Mouse (Mus musculus) G1E (cell line): ENCODE data around the gene Cars2. TPM values are rescaled to one million over a fixed set of nuclear protein-coding genes. Genes with fewer than 3 reads are reported as not detected.

Experiments
- ATAC-seq: 2 replicates; pipeline ENCODE4 v1.8.0; 2016; ENCODE audit warnings: mild to moderate bottlenecking; ENCODE audit not compliant: insufficient number of reproducible peaks, poor library complexity, low FRiP score, severe bottlenecking; ENCODE audit errors: extremely low read depth
- DNase-seq: peaks from one replicate; pipeline ENCODE4 v3.0.0; 2012; ENCODE audit warnings: low spot score
- H3K27me3 ChIP-seq: 2 replicates; pipeline ENCODE4 v1.6.1; 2012; ENCODE audit warnings: mild to moderate bottlenecking, low read length, inconsistent platforms; ENCODE audit not compliant: insufficient read depth
- H3K36me3 ChIP-seq: replicated peaks from 2 replicates; pipeline ENCODE3; 2012; ENCODE audit warnings: mild to moderate bottlenecking, inconsistent platforms
- H3K4me1 ChIP-seq: 2 replicates; pipeline ENCODE4 v1.6.1; 2012; ENCODE audit warnings: low read depth, low read length, inconsistent platforms, mixed read lengths; ENCODE audit not compliant: insufficient read depth
- H3K4me3 ChIP-seq: 2 replicates; pipeline ENCODE4 v1.5.1; 2012; ENCODE audit warnings: low read depth, mild to moderate bottlenecking, inconsistent platforms, low read length, moderate library complexity, mixed read lengths
- H3K9me3 ChIP-seq: replicated peaks from 2 replicates; pipeline ENCODE4 v1.6.1; 2012; ENCODE audit warnings: inconsistent platforms
- CTCF ChIP-seq: IDR thresholded peaks from 2 replicates; pipeline ENCODE4 v1.5.1; 2012; ENCODE audit warnings: low read depth, low read length, inconsistent platforms, mixed read lengths
- GATA1 ChIP-seq: IDR thresholded peaks from 2 replicates; pipeline ENCODE4 v1.6.1; 2012; ENCODE audit warnings: borderline replicate concordance, low read length, inconsistent platforms, mixed read lengths
- GATA2 ChIP-seq: IDR thresholded peaks from 2 replicates; pipeline ENCODE4 v1.6.1; 2012; ENCODE audit warnings: low read depth, low read length, inconsistent platforms, borderline replicate concordance
- POLR2AphosphoS5 ChIP-seq: IDR thresholded peaks from 2 replicates; pipeline ENCODE4 v1.6.1; 2012; ENCODE audit warnings: low read depth, low read length, inconsistent platforms; ENCODE audit not compliant: insufficient replicate concordance
- TAL1 ChIP-seq: conservative IDR thresholded peaks from 2 replicates; pipeline ENCODE4 v1.6.1; 2012; ENCODE audit warnings: low read depth, low read length, inconsistent platforms, mixed read lengths
- polyA plus RNA-seq: library from polyadenylated mRNA; stranded (reverse); fragments of >175 nt; gene quantifications from 2 replicates; pipeline ENCODE4 v1.2.3, GENCODE M21; 2012
- total RNA-seq, 2 experiments: library from RNA; stranded (forward) in 1 of 2; stranded (reverse) in 1 of 2; fragments of 200-1000 nt in 1 of 2; fragments of >200 nt in 1 of 2; fragmentation: Nextera tagmentation in 1 of 2; gene quantifications; 2 replicates each; pipeline ENCODE4 v1.2.3; 2014 to 2017

Cars2 gene
- total and polyA plus RNA-seq, 3 experiments, result 25.7 to 47.4 (median 34.7) TPM

DNA sequence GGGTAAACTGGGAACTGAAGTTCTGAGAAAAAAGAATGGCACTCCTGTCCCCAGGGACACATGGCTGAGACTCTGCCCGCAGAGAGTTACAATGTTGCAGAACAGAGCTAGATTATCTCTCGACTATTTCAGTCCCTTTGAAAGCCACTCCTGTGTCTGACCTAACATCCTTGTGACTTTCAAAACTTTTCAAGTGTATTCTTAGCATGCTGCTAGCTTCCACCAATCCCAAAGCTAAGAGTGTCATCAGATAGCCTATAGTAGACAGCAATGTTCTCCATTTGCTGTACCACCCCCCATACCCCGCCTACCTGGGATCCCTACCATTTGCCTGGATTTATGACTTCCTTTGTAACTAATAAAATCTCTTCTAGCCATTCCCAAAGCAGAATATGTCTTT is 68.0 kb downstream of the Cars2 start:
- Histone ChIP-seq H3K27me3 (peaks cover 33% of the 10 kb centered on the region), H3K4me3 (no peak overlapping the region), H3K9me3 (no peaks in the 10 kb centered on the region), H3K36me3 (no peaks in the 10 kb centered on the region), H3K4me1 (0 out of 2 replicates have a peak, but pooled peaks cover 4% of the 10 kb centered on the region)
- DNase-seq (no peak), ATAC-seq (no peak)
- TF ChIP-seq POLR2AphosphoS5, result no peak
- TF ChIP-seq TAL1, result no peak
- no peak for TF ChIP-seq GATA1
- TF ChIP-seq GATA2, result no peak
- TF ChIP-seq CTCF, result no peak

- Histone ChIP-seq H3K4me1 (0 out of 2 replicates have a peak, but pooled peaks cover under 1% of the 10 kb centered on the region), H3K27me3 (peaks cover 33% of the 10 kb centered on the region), H3K36me3 (no peaks in the 10 kb centered on the region), H3K4me3 (no peak overlapping the region), H3K9me3 (no peaks in the 10 kb centered on the region)
- no peak for ATAC-seq
- no peak for DNase-seq
- TF ChIP-seq TAL1, result no peak
- no peak for TF ChIP-seq POLR2AphosphoS5
- TF ChIP-seq GATA1, result no peak
- no peak for TF ChIP-seq GATA2
- TF ChIP-seq CTCF, result no peak
Measured at GRCm38 (mm10) chr8:11481876-11482275, 68.7 kb downstream of the Cars2 start.

DNA sequence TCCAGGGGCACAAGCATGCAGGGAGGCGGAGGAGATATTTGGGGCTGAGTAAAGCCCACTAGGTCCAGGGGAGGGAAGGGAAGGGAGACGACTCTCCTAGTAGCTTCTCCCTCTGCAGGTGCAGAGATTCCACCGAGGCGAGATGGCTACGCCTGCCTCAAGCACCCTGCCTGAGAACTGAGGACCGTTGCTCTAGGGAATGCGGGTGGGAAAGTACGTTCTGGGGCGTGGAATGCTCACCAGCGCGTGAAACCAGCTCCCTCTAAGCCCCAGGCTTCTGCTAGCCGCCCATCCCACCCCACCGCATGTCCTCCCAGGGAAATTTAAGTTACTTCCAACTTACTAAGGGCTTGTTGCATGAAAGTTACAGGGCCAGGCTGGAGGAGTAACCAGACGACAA is 71.0 kb downstream of the Cars2 start:
- Histone ChIP-seq H3K9me3 (no peaks in the 10 kb centered on the region), H3K36me3 (no peaks in the 10 kb centered on the region), H3K4me3 (no peak overlapping the region), H3K4me1 (no peaks in the 10 kb centered on the region), H3K27me3 (peaks cover 50% of the 10 kb centered on the region)
- TF ChIP-seq POLR2AphosphoS5, result no peak
- TF ChIP-seq CTCF, result no peak
- no peak for TF ChIP-seq TAL1
- TF ChIP-seq GATA2, result no peak
- TF ChIP-seq GATA1, result no peak
- DNase-seq (no peak), ATAC-seq (no peak)

DNA sequence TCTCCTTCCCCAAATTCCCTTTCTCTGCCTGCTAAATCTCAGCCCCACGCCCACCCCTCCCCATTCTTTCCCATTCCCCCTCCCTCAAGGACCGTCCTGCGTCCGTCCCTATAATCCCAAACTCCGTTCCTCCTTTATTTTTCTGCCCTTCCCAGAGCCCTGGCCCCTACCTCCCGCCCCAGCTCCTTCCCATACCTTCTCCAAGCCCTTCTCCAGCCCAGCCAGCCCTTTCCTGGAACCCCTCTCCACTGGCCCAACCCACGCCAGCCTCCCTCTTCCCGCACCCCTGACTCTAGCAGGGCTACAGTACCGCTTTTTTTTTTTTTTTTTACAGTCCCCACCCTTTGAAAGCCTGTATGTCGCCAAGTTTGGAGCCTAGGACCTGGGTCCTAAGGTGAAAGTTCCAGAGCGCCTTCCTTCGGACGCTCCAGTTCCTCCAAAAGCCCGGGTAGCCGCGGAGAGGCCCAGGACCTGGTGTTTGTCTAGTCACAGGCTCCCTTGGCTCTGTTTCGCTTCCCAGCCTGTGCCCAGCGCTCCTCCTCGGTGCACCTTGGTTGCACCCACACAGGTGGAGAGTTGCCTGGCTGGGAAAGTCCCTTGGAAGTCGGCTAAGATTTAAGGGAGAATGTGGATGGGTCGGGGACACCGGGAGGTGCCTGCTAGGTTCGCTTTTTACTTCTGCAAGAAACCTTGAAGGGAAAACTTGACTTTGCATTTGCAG is 71.6 kb downstream of the Cars2 start:
- no peak for ATAC-seq

DNA sequence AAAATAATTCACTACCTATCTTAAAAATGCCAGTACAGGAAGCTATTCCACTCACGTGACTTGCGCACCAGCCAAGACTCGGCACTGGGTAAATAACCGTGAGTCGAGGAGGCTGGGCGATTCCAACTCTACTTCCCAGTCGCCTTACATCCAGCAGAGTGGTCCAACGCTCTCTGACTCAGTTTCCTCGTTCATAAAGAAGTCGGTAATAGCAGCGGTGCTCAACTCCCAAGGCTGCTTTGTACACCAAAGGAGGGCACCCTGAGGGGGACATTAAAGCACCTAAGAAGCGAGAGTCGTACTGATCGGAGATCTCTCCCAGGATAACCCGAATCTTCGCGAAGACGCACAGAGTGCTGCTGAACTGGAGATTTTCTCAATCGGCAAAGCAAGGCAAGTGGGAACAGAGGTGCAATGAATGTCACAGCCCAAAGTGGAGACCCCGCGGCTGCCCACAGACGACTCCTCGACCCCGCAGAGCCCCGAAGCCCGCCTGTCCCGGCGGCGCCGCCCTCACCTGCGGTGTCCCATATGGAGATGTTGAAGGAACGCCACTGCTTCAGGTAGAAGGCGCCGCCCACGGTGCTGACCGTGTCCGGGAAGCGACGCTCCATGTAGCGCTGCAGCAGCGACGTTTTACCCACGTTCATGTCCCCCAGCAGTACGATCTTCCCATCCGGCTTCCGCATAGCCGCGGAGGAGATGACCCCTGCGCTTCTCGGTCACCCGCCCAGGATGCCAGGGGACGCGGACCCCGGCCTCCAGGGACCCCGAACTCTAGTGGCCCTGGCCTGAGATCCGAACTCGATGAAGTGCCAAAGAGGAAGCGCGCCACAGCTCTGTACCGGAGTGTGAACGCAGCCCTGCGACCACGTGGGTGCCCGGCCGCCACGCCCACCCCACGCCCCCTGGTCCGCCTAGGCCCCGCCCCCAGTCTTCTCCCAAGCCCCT is 72.5 kb downstream of the Cars2 start, which contains the start of gene Rab20:
Rab20 (minus strand) TSS at position 900 of the 951 bp plus-strand sequence.
- no peak for ATAC-seq
- no peak for DNase-seq
- Histone ChIP-seq H3K27me3 (peaks cover 63% of the 10 kb centered on the region), H3K4me3 (no peak within 1 kb of the TSS), H3K4me1 (no peaks in the 10 kb centered on the region), H3K9me3 (no peaks in the 10 kb centered on the region), H3K36me3 (no peaks in the 10 kb centered on the region)
- TF ChIP-seq GATA2 (no peak), GATA1 (no peak), TAL1 (no peak), POLR2AphosphoS5 (no peak)

More for the DNA sequence above, 71.6 kb downstream of the Cars2 start:
- DNase-seq, result no peak
- Histone ChIP-seq H3K4me3 (no peak overlapping the region), H3K9me3 (no peaks in the 10 kb centered on the region), H3K4me1 (no peaks in the 10 kb centered on the region), H3K27me3 (peaks cover 54% of the 10 kb centered on the region), H3K36me3 (no peaks in the 10 kb centered on the region)
- TF ChIP-seq TAL1 (no peak), POLR2AphosphoS5 (no peak), GATA2 (no peak), GATA1 (no peak), CTCF (no peak)

- H3K27me3 ChIP-seq, result peaks cover 63% of the 10 kb centered on the region
- no peaks in the 10 kb centered on the region for H3K9me3 ChIP-seq
- TF ChIP-seq TAL1 (no peak), POLR2AphosphoS5 (no peak), GATA2 (no peak), CTCF (no peak), GATA1 (no peak)
- DNase-seq (no peak), ATAC-seq (no peak)
- H3K36me3 ChIP-seq, result no peaks in the 10 kb centered on the region
- H3K4me1 ChIP-seq, result no peaks in the 10 kb centered on the region
- H3K4me3 ChIP-seq, result no peak overlapping the region
Measured at GRCm38 (mm10) chr8:11477178-11477553, 73.4 kb downstream of the Cars2 start.
